Mouse (Mus musculus): Measurements from ENCODE around the gene Aspscr1.
A peak's percentile ranks its signal among the peaks of the same experiment; 100 is the strongest.

The Aspscr1 gene

DNA sequence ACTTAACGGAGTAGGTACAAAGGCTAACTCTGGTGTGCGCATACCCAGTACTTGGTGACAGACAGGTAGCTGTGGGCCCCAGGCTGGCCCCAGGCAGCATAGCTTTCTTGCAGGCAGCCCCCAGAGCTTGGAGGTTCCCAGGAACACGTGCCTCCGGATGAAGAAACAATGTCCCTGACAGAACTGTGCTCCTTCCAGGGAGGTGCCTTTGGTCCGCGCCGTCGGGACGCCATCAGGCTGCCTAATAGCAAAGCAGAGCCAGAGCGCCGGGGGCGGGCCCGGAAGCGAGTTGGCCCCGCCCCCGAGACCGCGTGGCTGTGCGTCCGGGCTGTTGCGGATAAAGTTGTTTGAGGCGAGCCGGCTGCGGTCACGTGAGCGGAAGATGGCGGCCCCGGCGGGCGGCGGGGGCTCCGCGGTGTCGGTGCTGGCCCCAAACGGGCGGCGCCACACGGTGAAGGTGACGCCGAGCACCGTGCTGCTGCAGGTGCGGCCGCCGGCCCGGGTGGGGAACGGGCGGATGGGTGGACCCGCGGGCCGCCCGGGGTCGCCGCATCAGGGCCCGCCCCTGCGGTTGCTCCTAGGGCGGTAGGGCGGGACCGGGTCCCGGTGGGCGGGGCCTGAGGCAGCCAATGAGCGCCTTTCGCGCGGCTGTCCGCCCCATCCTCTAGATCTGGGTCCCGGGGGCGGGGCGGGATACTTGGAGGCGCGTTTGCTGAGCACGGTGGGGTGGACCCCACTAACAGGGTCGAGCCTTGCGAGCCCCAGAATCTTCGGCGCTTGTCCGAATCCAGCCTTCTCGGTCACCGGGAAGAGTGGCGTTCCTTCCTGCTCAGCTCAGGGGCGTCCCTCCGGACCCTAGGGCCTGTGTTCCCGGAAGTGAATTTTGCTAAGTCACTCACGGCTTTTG is at the start of gene Aspscr1:
Gene Aspscr1 (plus strand): TSS at position 287 of the 907 bp plus-strand sequence.
- peak; percentile 91 to 97 for DNase-seq

DNA sequence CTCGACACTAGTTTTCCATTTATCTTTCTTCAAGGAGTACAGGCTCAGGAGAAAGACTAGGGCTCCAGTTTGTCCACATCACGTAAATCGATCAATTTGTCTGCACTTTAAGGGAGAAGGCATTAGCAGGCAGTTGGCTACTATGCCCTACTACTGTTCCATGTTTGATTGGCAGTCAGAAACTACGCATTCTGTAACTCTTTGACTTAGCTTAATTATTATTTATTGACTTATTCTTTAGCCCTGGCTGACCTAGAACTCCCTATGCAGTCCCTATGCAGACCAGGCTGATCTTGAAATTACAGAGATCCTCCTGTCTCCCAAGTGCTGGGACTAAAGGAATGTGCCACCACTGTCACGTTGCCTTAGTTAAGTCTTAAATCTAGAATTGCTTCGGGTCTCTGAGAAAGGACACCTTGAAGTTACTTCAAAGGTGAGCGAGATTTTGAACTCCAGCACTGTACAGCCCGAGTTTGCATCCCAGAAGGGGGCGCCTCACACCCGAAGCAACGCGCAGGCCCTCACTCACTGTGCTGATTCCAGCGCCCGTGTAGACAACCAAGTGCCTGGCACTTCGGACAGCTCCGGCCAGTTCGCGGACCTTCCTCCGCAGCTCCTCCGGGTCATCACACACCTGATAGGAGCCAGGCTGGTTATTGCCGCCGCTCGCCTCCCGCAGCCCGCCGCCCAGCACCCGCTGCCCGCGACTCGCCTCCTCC is 48.7 kb upstream of the Aspscr1 start:
- DNase-seq, result peak; percentile 56 to 72

DNA sequence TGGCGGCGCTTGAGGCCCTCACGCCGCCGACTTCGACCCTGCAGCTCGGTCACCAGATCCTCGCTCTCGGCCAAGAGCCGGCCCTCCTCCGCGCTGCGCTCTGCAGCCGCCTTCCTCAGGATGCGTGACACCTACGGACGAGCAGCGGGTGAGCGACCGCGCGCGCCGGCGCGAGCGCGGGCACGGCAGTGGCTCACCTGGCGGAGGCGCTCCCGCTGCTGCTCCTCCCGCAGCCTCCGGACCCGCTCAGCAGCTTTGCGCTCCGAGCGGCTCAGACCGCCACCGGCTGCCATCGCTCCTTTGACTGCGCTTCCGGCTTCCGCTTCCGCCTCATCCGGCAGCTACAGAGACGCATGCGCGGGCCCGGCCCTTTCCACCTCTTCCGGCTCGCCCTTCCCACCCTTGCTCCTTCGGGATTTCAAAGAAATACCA is 48.1 kb upstream of the Aspscr1 start:
- peak; percentile 76 to 82 for DNase-seq

DNA sequence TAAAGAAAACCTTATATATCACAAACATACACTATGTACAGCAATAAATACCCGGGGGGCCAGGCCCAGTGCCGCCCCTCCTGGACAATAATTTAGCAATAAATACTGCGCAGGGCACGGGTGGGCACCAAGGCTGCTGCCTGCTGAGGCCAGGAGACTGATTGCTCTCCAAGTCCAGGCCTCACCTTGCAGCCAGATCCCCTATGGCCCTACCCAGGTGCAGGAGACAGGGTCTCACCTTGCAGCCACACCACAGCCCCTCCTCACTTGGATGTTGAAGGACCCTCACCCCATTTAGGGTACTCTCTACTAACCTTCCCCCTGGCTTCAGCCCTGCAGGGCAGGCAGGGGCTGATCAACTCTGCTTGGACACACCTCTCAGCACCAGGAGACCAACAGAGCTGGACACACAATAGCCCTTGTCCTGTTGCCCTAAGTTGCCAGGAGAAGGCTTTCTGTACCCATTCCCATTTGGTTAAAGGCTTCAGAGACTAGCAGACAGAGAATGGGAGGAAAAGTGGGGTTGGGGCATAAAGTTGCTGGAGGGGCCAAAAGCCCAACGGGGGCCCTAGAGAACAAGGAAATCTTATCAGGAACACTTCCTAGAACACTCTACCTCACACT is 47.5 kb upstream of the Aspscr1 start, which contains the start of gene Sirt7:
Gene Sirt7 (minus strand): TSS at position 89 of the 624 bp plus-strand sequence.
- no peak for DNase-seq

DNA sequence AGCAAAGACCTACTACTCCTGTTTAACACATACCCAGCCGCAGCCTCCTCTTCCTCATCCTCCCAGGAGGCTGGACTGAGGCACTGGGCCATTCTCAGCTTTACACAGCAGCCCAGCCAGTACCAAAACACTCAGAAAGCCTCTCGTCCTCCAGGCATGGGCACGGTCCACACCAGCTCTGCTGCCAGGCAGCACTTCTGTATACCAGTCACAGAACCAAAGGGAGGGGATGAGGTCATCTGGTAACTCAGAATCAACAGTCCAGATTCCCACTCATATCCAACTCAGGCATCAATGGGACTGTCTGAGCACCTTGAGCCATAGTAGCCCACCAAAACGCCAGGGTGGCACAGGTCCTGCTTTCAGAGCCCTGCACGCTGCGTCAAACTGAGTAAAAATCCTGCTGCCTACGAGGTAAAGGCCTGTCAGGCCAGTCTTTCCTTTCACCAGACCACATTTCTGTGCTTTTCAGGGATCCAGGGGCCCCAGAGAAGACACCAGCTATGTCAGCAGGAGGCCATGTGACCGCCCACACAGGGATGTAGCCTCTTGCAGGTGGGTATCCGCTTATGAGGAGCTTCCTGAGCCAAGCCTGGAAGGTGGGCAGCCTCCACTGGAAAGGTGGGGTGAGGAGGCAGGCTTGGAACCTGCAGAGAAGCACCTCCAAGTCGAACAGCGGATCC is 45.8 kb upstream of the Aspscr1 start:
- DNase-seq, result no peak

DNA sequence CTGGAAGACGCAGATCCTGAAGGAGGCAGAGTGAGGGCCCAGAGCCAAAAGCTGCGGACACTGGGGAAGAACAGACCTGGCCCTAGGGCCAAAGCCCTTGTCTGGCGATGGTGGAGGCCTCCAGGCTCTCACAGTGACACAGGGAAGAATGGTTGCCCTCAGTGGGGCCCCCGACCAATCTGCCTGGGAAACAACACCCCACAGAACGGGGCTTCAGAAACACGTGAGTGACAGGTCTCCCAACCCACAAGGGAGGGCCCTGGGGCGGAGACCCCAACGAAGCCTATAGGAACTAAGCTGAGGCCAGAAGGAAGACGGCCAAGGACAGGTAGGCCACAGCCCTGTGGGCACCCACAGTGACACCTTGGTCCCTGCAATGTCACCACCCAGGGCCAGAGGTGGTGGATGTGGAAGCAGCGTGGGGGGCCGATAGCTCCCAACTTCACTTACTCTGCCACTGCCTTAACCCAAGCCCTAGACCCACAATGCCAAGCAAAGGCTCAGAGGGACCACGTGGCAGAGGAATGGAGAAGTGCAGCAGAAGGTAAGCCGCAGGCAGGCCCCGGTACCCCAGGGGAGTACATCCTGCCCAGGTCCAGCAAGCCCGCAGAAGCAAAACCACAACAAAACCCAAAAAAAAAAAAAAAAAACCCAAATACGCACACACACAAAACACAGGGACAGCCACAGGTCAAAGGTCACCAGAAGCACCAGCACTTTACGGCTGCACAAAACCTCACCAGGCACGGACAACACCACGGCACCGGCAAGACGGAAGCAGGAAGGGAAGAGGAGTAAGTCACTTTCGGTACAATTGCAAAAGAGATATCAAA is 45.1 kb upstream of the Aspscr1 start:
- DNase-seq, result peak; percentile 61 to 62

DNA sequence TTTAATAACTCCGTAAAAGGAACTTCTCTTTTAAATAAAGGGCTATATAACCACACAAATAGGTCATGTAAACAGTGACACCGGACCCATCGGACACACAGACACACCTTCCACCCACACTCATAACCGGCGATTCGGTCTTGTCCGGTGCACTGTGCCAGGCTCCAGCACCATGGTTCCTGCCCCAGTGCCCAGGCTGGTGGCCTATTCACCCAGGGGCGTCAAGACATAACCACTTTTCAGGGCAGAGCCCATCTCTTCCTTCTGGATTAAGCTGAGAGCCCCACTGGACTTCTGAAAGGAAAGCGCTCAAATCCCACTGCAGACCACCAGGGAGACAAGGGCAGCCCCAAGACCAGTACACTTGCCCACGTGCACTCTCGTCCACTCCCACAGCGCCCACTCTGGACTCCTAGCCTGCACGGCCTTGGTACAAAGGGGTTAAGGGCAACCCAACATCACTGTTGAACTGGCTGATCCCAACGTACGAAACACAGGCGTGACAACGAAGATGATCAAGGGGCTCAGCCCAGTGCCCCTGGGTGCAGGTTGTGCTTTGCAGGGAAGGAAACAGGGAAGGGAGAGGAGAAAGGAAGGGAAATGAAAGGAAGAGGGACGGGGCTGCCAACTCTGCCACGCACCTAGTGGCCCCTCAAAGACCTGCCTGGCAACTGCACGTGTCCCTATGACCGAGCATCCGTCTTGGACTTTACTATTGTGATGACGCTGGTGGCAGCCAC is 44.0 kb upstream of the Aspscr1 start:
- peak in 1 of 2 experiments; percentile 22 for DNase-seq

DNA sequence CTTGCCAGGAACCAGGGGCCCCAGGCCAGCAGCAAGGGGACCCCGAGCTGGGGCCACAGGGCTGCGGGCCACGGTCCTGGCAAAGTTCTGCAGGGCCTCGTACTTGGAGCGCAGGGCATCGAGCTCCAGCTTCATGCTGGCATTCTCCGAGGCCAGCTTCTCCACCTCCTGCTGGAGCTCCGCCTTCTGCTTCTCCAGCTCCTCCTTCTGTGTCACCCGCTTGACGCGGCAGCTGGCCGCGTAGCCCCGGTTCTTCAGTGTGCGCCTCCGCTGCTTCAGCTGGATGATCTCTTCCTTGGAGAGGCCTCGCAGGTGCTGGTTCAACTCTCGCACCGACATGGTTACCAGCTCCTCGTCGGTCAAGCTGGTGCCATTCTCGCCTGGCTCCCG is 43.4 kb upstream of the Aspscr1 start:
- peak; percentile 47 to 54 for DNase-seq

DNA sequence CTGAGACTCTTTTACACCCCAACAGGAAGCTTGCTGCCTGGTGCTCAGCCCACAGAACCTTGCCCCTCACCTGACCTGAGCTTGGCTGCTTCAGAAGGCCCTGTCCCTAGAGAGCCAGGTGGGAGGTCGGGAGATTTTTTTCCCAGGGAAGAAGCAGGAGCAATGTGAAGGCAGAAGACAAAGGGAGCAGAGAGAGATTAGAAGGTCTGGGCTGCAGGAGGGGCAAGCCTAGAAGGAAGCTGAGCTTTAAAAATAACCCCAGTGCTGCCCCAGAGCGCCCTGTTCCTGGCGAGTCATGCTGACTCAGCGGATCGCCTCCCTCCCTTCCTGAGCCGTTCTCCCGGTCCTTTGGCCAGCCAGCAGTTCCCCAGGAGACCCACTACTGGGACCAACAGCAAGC is 42.9 kb upstream of the Aspscr1 start:
- peak in 1 of 2 experiments; percentile 30 for DNase-seq

DNA sequence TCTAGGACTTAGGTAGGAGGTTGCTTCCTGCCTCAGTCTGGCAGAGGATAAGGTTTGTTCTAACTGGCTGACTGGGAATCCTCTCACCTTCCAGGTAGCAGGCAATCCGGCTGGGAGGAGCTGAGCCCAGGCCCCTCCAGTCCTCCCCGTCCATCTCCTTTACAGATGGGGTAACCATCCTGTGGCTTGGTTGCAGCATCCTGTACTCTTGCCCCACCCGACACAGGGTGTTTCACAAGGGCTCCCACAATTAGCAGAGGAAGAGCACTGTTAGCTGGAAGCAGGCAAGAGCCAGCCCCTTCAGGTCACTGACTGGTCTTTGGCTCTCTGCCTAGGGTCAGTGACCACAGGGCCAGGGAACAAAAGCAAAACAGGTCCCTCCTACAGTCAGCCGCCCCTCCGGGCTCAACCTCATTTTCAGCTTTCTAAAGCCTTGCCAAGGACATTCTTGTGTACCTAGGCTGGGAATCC is 42.3 kb upstream of the Aspscr1 start:
- DNase-seq, result no peak

DNA sequence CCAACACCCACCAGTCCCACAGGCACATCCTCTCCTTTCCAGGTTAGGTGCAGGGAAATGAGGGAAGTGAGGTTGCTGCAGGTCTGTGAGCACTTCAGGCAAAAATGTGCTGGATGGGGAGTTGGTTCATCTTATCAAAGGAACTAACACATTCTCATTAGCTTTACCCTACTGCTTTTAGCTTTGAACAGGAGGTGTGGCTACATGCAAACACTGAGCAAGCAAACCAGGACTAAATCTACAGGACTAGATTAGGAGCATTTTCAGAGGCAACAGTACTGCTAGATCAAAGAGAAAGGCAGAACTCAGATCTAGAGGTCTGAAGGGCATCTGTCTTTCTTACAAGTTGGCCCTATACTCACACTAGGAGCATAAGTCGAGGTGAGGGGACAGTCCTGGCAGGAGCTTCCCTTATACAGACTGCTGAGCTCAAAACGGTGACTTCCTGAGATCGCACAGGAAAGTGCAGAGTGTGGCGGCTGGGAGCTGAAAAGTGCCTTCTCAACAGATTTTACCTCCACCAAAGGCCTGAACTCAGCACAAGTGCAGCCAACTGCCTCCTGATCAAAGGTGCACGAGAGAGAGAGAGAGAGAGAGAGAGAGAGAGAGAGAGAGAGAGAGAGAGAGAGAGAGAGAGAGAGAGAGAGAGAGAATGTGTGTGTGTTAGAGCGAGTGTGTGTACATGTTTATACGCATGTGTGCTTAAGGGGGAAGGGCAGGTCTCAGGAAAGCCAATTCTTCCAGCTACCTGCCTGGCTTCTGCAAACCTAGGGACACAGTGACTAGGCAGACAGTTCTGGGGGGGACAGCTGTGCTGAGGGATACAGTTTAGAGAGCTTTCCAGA is 41.7 kb upstream of the Aspscr1 start:
- DNase-seq, result no peak

DNA sequence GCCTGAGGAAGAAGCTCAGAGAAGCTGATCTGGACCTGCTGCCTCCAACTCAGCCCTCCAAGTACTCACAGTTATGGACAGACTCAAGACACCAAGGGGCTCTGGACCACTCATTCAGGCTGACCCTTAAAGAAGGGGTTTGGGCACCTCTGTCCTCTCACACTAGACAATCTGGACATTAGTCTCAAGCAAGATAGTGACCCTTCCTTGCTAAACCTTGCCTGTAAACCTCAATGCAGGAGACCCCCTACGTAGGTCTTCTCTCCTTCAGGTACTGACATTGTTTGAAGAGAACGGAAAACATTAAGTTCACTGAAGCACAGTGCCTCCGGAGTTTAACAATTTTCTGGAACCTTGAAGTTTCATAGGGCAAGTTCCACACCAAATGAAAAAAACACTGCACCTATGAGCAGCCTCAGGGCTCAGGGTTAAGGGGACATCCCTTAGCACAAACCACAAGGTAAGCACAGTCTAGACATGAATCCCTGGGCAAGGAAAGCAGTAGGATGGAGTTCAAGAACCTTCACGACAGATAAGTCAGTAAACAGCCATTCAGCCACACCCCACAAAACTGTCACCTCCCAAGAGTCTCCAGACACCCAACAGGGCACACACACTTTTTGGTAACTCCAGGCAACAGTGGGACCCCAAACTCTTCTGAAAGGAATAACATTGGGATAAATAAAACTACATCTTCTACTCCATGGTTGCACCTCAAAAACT is 40.9 kb upstream of the Aspscr1 start:
- DNase-seq, result no peak

DNA sequence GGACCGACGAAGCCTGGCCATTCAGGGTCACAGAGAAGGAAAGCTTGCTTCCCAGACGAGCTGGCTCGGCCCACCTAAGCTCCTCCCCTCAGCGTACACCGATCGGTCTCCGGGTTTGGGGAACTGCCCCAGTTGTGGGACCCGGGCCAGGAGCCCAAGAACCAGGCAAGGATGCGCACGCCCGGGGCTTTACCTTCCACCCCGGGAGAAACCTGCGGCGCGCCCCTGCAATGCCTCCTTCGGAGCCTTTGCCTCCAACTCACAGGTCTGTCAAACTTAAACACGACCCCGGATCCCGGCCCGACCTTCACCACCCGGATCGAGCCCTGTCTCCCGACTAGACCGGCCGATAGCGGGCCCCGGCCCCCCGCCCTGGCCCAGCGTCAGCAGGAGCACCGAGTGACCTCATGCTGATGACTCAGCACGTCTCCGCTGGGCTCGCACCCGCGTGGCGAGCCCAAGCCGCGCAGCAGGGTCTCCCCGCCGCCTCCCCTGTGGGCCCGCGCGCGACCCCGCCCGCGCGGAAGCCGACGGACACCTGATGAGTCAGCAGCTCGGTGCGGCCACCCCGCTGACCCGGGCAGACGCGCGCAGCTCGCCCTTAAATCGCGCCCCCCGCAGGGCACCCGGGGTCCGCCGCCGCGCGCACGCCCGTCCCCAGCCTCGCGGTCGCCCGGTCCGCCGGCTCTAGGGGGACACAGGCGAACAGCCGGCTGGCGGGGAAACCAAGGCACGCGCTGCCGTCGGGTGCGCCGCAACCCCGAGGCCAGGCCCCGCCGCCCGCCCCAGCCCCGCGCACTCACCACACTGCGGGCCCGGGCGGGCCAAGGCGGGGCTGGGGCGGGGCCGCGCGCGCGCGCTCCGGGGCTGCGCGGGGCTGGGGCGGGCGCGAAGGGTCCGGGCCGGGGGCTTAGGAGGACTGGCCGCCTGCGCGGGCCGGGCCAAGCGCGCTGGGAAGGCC is 39.9 kb upstream of the Aspscr1 start:
- DNase-seq, result peak; percentile 52 to 68

DNA sequence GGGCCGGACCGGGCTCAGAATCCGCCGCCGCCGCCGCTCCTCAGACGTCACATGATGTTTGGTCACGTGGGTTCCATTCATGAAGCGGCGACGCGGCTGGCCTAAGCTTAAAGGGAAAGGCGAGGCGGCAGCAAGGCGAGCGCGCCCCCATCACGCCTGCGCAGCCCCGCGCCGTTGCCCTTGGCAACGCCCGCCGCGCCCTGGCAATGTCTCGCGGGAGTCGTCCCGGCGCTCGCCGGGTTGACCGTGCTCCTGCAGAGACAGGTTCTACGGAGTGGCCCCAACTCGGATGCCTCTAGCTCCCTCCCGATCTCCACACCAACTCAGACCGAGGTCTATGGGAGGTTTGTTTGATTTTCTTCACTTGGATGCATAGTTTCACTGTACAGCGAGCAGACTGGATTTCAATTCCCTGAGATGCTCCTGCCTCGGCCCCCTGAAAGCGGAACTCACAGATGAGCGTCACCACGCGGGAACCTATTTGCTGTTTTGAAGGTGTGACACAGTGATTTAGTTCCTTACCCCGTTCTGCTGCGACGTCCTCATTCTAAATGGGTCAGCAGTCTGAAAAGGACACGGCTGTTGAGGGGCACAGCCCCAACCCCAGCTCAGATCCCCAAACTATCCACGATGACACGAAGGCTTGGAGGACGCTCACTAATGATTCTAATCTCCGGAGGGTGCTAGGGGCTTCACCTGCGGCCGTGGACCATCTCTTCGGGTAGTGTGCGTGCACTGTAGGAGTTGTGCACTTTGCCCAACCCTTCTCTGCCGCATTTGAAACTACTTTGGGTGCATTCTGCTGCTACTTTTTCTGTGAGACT is 39.0 kb upstream of the Aspscr1 start, which contains the start of gene Mafg:
Gene Mafg (minus strand): TSS at position 81 of the 824 bp plus-strand sequence.
- DNase-seq, result peak; percentile 85

DNA sequence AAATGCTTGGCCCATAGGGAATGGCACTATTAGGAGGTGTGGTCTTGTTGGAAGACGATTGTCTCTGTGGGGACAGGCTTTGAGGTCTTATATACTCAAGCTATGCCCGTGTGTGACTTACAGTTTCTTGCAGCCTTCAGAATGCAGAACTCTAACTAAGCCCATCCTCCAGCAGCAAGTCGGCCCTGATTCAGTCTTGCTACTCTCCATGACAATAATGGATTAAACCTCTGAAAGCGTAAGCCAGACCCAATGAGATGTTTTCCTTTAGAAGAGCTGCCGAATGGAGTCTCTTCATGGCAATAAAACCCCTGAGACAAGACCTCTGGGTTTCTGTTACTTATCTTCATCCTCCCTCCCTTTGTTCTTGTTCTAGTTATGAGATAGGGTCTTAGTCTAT is 38.0 kb upstream of the Aspscr1 start:
- no peak for DNase-seq

DNA sequence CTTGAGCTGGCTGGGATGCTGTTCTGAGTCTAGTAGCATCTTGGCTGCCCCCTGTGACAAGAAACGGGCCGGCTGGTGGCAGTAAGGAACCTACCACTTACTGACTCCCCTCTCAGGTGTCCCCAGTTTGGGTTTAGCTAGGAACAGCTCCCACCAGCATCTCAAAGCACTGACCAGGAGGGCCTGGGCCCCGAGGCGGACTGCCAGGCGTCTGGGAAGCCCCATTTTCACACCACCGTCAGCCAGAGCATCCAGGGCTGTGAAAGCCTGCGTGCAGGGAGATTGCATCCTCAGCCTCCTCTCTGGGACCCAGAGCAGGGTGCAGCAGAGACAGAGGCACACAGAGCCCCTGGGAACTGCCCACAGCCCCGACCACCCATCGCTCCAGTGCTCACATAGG is 31.5 kb upstream of the Aspscr1 start:
- DNase-seq, result no peak

DNA sequence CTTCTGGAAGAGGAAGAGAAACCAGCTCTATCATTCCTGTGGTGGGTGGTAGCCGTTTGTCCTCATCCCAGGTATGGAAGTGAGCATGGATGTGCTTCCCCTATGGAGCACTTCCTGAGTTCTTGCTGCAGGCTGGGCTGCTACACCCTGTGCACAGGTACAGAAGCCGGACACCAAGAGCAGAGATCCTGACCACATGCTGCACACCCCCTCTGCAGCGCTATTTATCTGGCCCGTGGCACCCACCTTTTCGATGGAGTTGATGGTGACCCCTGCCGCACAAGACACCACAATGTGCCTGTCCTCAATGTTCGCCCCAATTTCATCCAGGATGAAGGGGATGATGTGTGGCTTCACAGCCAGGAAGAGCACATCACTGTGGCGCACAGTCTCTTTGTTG is 30.9 kb upstream of the Aspscr1 start:
- no peak for DNase-seq
